Comparison of ENCODE assay signal across 25 mouse cellular contexts in the genomic region with DNA sequence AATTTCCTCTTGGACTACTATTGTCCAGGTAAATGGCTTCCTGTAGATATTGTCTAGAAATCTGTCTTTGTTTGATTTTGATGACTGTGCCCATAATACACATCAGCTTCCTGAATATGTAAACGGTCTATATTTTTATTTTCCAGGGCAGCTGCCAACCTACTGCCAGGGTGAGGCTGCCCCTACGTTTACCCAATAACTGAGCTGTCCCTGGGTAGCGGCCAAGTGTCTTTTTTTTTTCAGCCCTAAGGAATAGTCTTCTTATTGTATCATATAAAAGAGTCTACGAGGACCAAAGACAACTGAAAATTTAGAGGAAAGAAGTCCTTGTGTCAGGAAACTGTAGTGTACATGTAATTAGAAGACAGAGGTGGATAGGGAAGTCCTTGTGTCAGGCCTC.
"Had no signal": no experiment of that assay in that cellular context is flagged by ENCODE, and none has a peak within 500 bp of the region (broad histone marks: within the 10 kb centered on the region; RNA-seq: fewer than 3 reads in every experiment).

No protein-coding gene starts in this region.

- H3K4me2 ChIP-seq: heart, embryonic 12.5 days; hindbrain, embryonic 12.5 days; hindbrain, embryonic 14.5 days; intestine, embryonic 15.5 days; limb, embryonic 13.5 days; limb, embryonic 15.5 days had no signal

- DNase-seq: gastrocnemius, adult 2 months; gastrocnemius, postnatal 10 days; gastrocnemius, postnatal 25 days; heart, adult 18-20 months; heart, postnatal 10 days; heart, postnatal 4 days; kidney, adult 18-20 months; kidney, adult 8-10 months; kidney, postnatal 10 days; kidney, postnatal 25 days; kidney, postnatal 4 days; layer of hippocampus, adult 9-11 months; layer of hippocampus, postnatal 36 days; left cerebral cortex, postnatal 4 days had no signal

- H3K9ac ChIP-seq: heart, embryonic 12.5 days; hindbrain, embryonic 12.5 days; hindbrain, embryonic 14.5 days; intestine, embryonic 15.5 days; limb, embryonic 13.5 days; limb, embryonic 15.5 days had no signal

- H3K4me1 ChIP-seq: heart, embryonic 10.5 days; heart, embryonic 12.5 days; hindbrain, embryonic 10.5 days; hindbrain, embryonic 12.5 days; intestine, embryonic 15.5 days had no signal

- H3K4me3 ChIP-seq: gastrocnemius, adult 2 months; heart, embryonic 10.5 days; heart, embryonic 12.5 days; hindbrain, embryonic 10.5 days; hindbrain, embryonic 12.5 days; intestine, embryonic 15.5 days; limb, embryonic 13.5 days; limb, embryonic 15.5 days had no signal

- ATAC-seq: hindbrain, embryonic 16.5 days; inflammation-experienced regulatory T-cells, adult 6 months; intestine, embryonic 15.5 days; intestine, postnatal 0 days had no signal

- H3K9me3 ChIP-seq: heart, embryonic 10.5 days; heart, embryonic 12.5 days; hindbrain, embryonic 10.5 days; hindbrain, embryonic 12.5 days; intestine, embryonic 15.5 days; limb, embryonic 13.5 days; limb, embryonic 15.5 days had no signal

- H3K27me3 ChIP-seq: heart, embryonic 12.5 days; hindbrain, embryonic 12.5 days; intestine, embryonic 15.5 days; limb, embryonic 13.5 days; limb, embryonic 15.5 days had no signal

- H3K27ac ChIP-seq: gastrocnemius, adult 2 months; heart, embryonic 10.5 days; hindbrain, embryonic 10.5 days; hindbrain, embryonic 12.5 days; hindbrain, embryonic 14.5 days; intestine, embryonic 15.5 days; limb, embryonic 13.5 days; limb, embryonic 15.5 days had no signal

- H3K36me3 ChIP-seq: heart, embryonic 10.5 days; heart, embryonic 12.5 days; hindbrain, embryonic 10.5 days; hindbrain, embryonic 12.5 days; intestine, embryonic 15.5 days; limb, embryonic 13.5 days; limb, embryonic 15.5 days had no signal
